Mouse (Mus musculus) neural tube, embryonic 11.5 days (tissue): ENCODE measurements around the gene Csf3r. TPM values are rescaled to one million over a fixed set of nuclear protein-coding genes. Genes with fewer than 3 reads are reported as not detected.
"Not testable (repeated sequence)": the region's sequence is repeated elsewhere in the genome, so short reads cannot be mapped to it uniquely, and the experiment has no call there.

Experiments
- ATAC-seq: fragments of 200-750 bp; cut with Nextera tagmentation; 2 replicates; pipeline ENCODE4 v1.8.0; 2017; ENCODE audit warnings: moderate number of reproducible peaks, mild to moderate bottlenecking, moderate TSS enrichment, moderate library complexity; ENCODE audit not compliant: insufficient read depth, low FRiP score, low TSS enrichment
- DNase-seq: peaks from one replicate; pipeline ENCODE4 v3.0.0-alpha.2; 2015; ENCODE audit warnings: low spot score
- H3K27ac ChIP-seq: fragments of 300-500 bp; sonication (generic); 2 replicates; pipeline ENCODE4 v1.5.1; 2014; ENCODE audit warnings: low read depth, mild to moderate bottlenecking, low read length
- H3K27me3 ChIP-seq: fragments of 300-500 bp; sonication (generic); 2 replicates; pipeline ENCODE4 v1.6.1; 2014; ENCODE audit warnings: mild to moderate bottlenecking, low read length, mixed read lengths; ENCODE audit not compliant: control insufficient read depth, insufficient read depth
- H3K36me3 ChIP-seq: fragments of 300-500 bp; sonication (generic); 2 replicates; pipeline ENCODE4 v1.6.1; 2014; ENCODE audit warnings: mild to moderate bottlenecking, low read length, moderate library complexity, mixed read lengths; ENCODE audit not compliant: control insufficient read depth, insufficient read depth
- H3K4me1 ChIP-seq: fragments of 300-500 bp; sonication (generic); 2 replicates; pipeline ENCODE4 v1.6.1; 2014; ENCODE audit warnings: low read length, mixed read lengths; ENCODE audit not compliant: control insufficient read depth, insufficient read depth
- H3K4me2 ChIP-seq: fragments of 300-500 bp; sonication (generic); 2 replicates; pipeline ENCODE4 v1.6.1; 2014; ENCODE audit warnings: low read depth, mild to moderate bottlenecking, moderate library complexity
- H3K4me3 ChIP-seq: fragments of 300-500 bp; sonication (generic); 2 replicates; pipeline ENCODE4 v1.5.1; 2014; ENCODE audit warnings: low read depth, low read length
- H3K9ac ChIP-seq: fragments of 300-500 bp; sonication (generic); 2 replicates; pipeline ENCODE4 v1.6.1; 2014; ENCODE audit warnings: mild to moderate bottlenecking, low read length
- H3K9me3 ChIP-seq: fragments of 300-500 bp; sonication (generic); 2 replicates; pipeline ENCODE4 v1.6.1; 2016; ENCODE audit warnings: low read length; ENCODE audit not compliant: control insufficient read depth
- WGBS: fragments of 180-500 bp; shearing (Covaris S2); extraction: QIAGEN DNeasy Blood & Tissue Kit; methylation state at CpG from one replicate; pipeline ENCODE4 v1.1.7; 2014; 5-methylcytosine and 5-hydroxymethylcytosine counted together
- polyA plus RNA-seq: library from polyadenylated mRNA; unstranded; fragments of >200 nt; fragmentation: Nextera tagmentation; extraction: Ambion mirVana; gene quantifications from 2 replicates; pipeline ENCODE4 v1.2.1, GENCODE M21; 2014

Csf3r gene
- 0.94 and 0.95 TPM in 2 replicates for polyA plus RNA-seq

DNA sequence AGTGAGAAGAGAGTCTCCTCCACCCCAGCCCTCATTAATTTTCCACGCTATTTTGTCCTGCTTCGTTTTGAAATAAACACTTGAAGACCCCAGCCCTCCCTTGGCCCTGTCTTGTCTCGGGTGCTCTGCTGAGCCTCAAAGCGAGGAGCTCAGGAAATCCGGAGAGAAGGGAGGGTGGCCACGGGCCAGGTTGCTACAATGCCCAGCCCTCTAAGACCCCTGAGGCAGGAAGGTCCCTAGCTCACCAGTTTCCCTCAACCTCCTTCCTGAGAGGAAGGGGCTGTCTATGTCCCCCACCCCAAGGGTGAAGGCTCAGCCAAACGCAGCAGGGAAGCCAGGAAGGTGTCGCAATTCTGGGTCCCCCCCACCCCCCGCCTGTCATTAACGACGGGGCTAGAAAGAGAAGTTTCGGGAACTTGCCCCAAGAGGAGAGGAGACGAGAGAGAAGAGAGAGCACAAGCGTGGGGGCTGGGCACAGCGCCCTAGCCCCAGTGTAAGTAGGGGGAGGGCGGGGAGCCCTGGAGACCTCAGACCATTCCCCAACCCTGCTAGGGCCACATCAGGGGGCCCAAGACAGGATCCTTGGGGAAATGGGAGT, at the start of gene Csf3r:
Gene Csf3r, plus strand, starts transcription at position 248 of the 598 bp plus-strand sequence.
- H3K4me3 ChIP-seq = no peak within 1 kb of the TSS
- DNase-seq (no peak), ATAC-seq (no peak)
- H3K27ac ChIP-seq = no peak within 1 kb of the TSS
- H3K4me1 ChIP-seq = no peaks in the 10 kb centered on the region
- 56% methylated on average over 16 of the region's 16 CpGs for WGBS
- no peaks in the 10 kb centered on the region for H3K27me3 ChIP-seq
- H3K9ac ChIP-seq = no peak within 1 kb of the TSS
- no peaks in the 10 kb centered on the region for H3K36me3 ChIP-seq
- no peaks in the 10 kb centered on the region for H3K9me3 ChIP-seq
- no peak within 1 kb of the TSS for H3K4me2 ChIP-seq

DNA sequence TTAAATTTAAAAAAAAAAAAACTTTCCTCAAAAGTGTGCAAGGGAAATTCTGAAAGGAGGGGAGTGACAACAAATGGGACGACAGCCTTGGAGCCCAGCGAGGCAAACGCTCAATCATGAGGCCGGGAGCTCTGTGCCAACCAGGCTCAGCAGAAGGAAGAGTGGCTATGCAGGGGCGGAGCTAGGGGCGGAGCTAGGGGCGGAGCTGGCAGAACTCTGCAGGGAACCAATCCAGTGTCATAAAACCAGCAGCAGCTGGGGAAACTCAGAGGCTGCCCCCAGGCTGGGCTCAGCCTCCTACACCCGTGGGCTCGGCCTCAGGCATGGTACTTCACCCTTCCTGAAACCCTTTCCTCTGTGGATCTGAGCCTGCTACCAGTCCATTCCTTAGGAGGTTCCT, 46.6 kb upstream of the Csf3r start:
- 56% methylated on average over 9 of the region's 9 CpGs for WGBS
- H3K27me3 ChIP-seq = no peaks in the 10 kb centered on the region
- no peaks in the 10 kb centered on the region for H3K36me3 ChIP-seq
- H3K4me2 ChIP-seq = no peak overlapping the region
- no peak overlapping the region for H3K9ac ChIP-seq
- H3K9me3 ChIP-seq = no peaks in the 10 kb centered on the region
- no peak overlapping the region for H3K4me3 ChIP-seq
- ATAC-seq = no peak
- no peak for DNase-seq
- no peak overlapping the region for H3K27ac ChIP-seq
- H3K4me1 ChIP-seq = peaks cover 7% of the 10 kb centered on the region

GRCm38 (mm10) chr4:125983279-125983678, 41.1 kb upstream of the Csf3r start:
- Histone ChIP-seq H3K9me3 (no peaks in the 10 kb centered on the region), H3K36me3 (no peaks in the 10 kb centered on the region), H3K4me2 (no peak overlapping the region), H3K9ac (no peak overlapping the region), H3K27me3 (no peaks in the 10 kb centered on the region), H3K4me1 (no peaks in the 10 kb centered on the region), H3K4me3 (no peak overlapping the region), H3K27ac (no peak overlapping the region)
- ATAC-seq (no peak), DNase-seq (no peak)
- WGBS = 61% methylated on average over 8 of the region's 8 CpGs

DNA sequence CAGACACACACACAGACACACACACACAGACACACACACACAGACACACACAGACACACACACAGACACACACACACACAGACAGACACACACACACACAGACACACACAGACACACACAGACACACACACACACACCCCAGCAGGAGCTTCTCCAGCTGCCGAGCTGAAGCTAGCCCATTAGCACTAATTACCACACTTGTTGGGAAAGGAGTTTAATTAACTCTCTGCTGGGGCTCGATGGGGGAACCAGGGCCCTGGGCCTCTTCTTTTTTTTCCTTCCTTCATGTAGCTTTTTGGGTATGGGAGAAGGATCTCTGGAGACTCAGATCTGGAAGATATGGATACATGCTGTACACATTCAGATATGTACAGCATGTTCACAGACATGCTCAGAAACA, 38.6 kb upstream of the Csf3r start:
- H3K4me1 ChIP-seq, DNase-seq, H3K4me3 ChIP-seq, H3K9ac ChIP-seq, H3K36me3 ChIP-seq, H3K27me3 ChIP-seq, H3K4me2 ChIP-seq, ATAC-seq, H3K9me3 ChIP-seq, H3K27ac ChIP-seq: not testable (repeated sequence)
- WGBS = 12% methylated on average over 2 of the region's 2 CpGs

DNA sequence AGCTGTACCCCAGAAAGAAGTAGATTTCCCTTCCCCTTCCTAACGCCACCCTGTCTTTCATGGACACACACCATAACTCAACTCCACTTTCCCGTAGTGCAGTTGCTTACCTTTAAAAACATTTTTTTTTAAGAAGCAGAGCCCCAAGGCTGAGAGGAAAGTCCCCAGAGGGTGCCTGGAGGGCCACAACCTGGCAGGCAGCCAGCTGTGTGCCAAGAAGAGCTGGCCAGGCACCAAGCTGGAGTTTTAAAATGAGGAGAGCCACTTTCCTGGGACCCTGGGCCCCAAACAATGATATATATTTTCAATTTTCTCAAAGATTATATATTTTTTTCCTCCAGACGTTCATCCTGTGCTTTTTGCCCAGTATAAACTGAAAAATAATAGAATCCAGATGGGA, 37.3 kb upstream of the Csf3r start:
- 70% methylated on average over 3 of the region's 3 CpGs for WGBS

GRCm38 (mm10) chr4:125989061-125989460, 35.3 kb upstream of the Csf3r start:
- Histone ChIP-seq H3K4me1 (no peaks in the 10 kb centered on the region), H3K4me2 (no peak overlapping the region), H3K27me3 (no peaks in the 10 kb centered on the region), H3K9ac (no peak overlapping the region), H3K36me3 (no peaks in the 10 kb centered on the region), H3K27ac (no peak overlapping the region), H3K9me3 (no peaks in the 10 kb centered on the region), H3K4me3 (no peak overlapping the region)
- DNase-seq = peak; percentile 35
- ATAC-seq = no peak
- WGBS = 55% methylated on average over 11 of the region's 11 CpGs

More for the DNA sequence above, 37.3 kb upstream of the Csf3r start:
- Histone ChIP-seq H3K4me3 (no peak overlapping the region), H3K9me3 (no peaks in the 10 kb centered on the region), H3K4me1 (no peaks in the 10 kb centered on the region), H3K27me3 (no peaks in the 10 kb centered on the region), H3K27ac (no peak overlapping the region), H3K9ac (no peak overlapping the region), H3K4me2 (no peak overlapping the region), H3K36me3 (no peaks in the 10 kb centered on the region)
- ATAC-seq (no peak), DNase-seq (no peak)

DNA sequence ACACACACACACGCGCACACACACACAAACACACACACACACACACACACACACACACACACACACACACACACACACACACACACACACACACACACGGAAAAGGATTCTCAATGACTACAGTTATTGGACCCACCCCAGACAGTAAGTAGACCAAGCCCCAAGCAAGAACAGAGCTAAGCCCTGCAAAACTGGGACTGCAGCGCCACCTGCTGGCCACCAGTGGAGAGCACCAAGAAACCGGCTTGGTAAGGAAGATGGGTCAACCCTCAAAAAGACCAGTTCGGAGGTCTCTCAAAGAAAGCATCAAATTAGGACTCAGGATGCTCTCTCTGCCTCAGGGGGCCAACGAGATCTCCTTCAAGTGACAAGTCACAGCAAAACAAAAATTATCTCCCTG, 34.2 kb upstream of the Csf3r start:
- no peaks in the 10 kb centered on the region for H3K27me3 ChIP-seq
- ATAC-seq = 0 out of 2 replicates have a peak, but pooled peaks have one; percentile 35
- no peak overlapping the region for H3K4me2 ChIP-seq
- no peaks in the 10 kb centered on the region for H3K4me1 ChIP-seq
- peak; percentile 85 for DNase-seq
- no peak overlapping the region for H3K4me3 ChIP-seq
- WGBS = 33% methylated on average over 7 of the region's 7 CpGs
- H3K9ac ChIP-seq = no peak overlapping the region
- no peaks in the 10 kb centered on the region for H3K36me3 ChIP-seq
- no peak overlapping the region for H3K27ac ChIP-seq
- no peaks in the 10 kb centered on the region for H3K9me3 ChIP-seq

- no peak overlapping the region for H3K4me3 ChIP-seq
- DNase-seq (no peak), ATAC-seq (no peak)
- no peak overlapping the region for H3K9ac ChIP-seq
- no peaks in the 10 kb centered on the region for H3K36me3 ChIP-seq
- no peaks in the 10 kb centered on the region for H3K27me3 ChIP-seq
- no peak overlapping the region for H3K27ac ChIP-seq
- no peak overlapping the region for H3K4me2 ChIP-seq
- WGBS = 88% methylated on average over 3 of the region's 3 CpGs
- H3K9me3 ChIP-seq = no peaks in the 10 kb centered on the region
- H3K4me1 ChIP-seq = no peaks in the 10 kb centered on the region
These were observed 32.1 kb upstream of the Csf3r start for GRCm38 (mm10) chr4:125992206-125992605.

- WGBS = 54% methylated on average over 2 of the region's 2 CpGs
- no peak overlapping the region for H3K27ac ChIP-seq
- no peaks in the 10 kb centered on the region for H3K27me3 ChIP-seq
- H3K4me2 ChIP-seq = no peak overlapping the region
- H3K9ac ChIP-seq = no peak overlapping the region
- no peak for DNase-seq
- no peaks in the 10 kb centered on the region for H3K4me1 ChIP-seq
- H3K4me3 ChIP-seq = no peak overlapping the region
- H3K9me3 ChIP-seq = no peaks in the 10 kb centered on the region
- H3K36me3 ChIP-seq = no peaks in the 10 kb centered on the region
- ATAC-seq = no peak
These were observed 31.4 kb upstream of the Csf3r start for GRCm38 (mm10) chr4:125992906-125993305.
